Mouse (Mus musculus): ENCODE results near the gene Ppp1r36.

GRCm38 (mm10) chr12:76374911-76375310 lies 42.4 kb upstream of the Ppp1r36 start:
- TF ChIP-seq CTCF (IDR thresholded peaks at IDR 0.05; ENCODE audit: control insufficient read depth, insufficient read depth, insufficient replicate concordance, low read depth, low read length), result no peak
- TF ChIP-seq POLR2A (IDR thresholded peaks at IDR 0.05; ENCODE audit: control insufficient read depth, low read depth, low read length), result no peak
